Mouse (Mus musculus) adrenal gland, adult 18-20 months (tissue): ENCODE data around the gene Lrrc4. TPM values are rescaled to one million over a fixed set of nuclear protein-coding genes. Genes with fewer than 3 reads are reported as not detected.

ENCODE experiments used
- DNase-seq, 2 experiments: peaks; one replicate each; pipeline ENCODE4 v3.0.0; 2021 to 2022; ENCODE audit warnings: low spot score in 2 of 2
- total RNA-seq, 2 experiments: library from RNA; stranded (reverse); gene quantifications; 1 replicate in 1 of 2; 2 replicates in 1 of 2; pipeline ENCODE4 v1.2.3; 2021

Lrrc4 gene
- total RNA-seq, 2 experiments from 2014 or later, result 10.2 to 12.0 TPM

GRCm38 (mm10) chr6:28622522-28622921 is 209.0 kb downstream of the Lrrc4 start:
- DNase-seq, result no peak

- DNase-seq, result no peak
These were observed 209.6 kb downstream of the Lrrc4 start for GRCm38 (mm10) chr6:28621961-28622360.

- DNase-seq, result no peak
These were observed 210.1 kb downstream of the Lrrc4 start for GRCm38 (mm10) chr6:28621431-28621830.

GRCm38 (mm10) chr6:28618751-28619153 is 212.8 kb downstream of the Lrrc4 start:
- DNase-seq, result peak; percentile 70 to 76

GRCm38 (mm10) chr6:28618299-28618698 is 213.2 kb downstream of the Lrrc4 start:
- DNase-seq, result no peak

GRCm38 (mm10) chr6:28615966-28616365 is 215.6 kb downstream of the Lrrc4 start:
- DNase-seq, result no peak

- DNase-seq, result no peak
These were observed 216.1 kb downstream of the Lrrc4 start for GRCm38 (mm10) chr6:28615408-28615807.

- no peak for DNase-seq
These were observed 216.7 kb downstream of the Lrrc4 start for GRCm38 (mm10) chr6:28614856-28615255.

- DNase-seq, result no peak
These were observed 218.1 kb downstream of the Lrrc4 start for GRCm38 (mm10) chr6:28613441-28613840.

Other genes with a start within 250 kb of the Lrrc4 start
- gene Lep, start 228.5 kb upstream of the Lrrc4 start, total RNA-seq, result 10 to 100 TPM in 1 of 2 experiments, under 1 TPM in 1; 0.83 to 56.5 TPM